Mouse (Mus musculus): Measurements from ENCODE around the gene P4ha2. TPM values are rescaled to one million over a fixed set of nuclear protein-coding genes. Genes with fewer than 3 reads are reported as not detected.
A peak's percentile ranks its signal among the peaks of the same experiment; 100 is the strongest.

The P4ha2 gene
- total RNA-seq, 2 experiments from 2014 or later, result 21.1 to 22.4 TPM

DNA sequence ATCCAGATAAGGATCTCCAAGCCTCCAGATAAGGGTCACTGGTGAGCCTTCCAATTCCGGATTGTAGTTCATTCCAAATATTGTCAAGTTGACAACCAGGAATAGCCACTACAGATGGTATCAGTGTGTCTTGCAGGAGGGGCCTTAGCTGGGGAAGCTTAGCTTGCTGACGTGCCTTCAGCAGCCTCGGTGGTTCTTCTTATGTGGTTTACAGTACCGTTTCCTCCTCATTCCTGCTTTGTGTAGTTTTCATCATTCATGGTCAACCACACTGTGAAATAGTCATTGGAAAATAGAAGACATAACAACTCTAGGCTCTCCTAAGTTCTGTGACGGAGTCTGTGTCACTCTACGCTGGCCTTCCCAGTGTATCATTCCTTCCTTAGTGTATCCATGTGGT, 5.1 kb downstream of the P4ha2 start:
- no peak for DNase-seq (ENCODE audit: low spot score in 2 of 2)

DNA sequence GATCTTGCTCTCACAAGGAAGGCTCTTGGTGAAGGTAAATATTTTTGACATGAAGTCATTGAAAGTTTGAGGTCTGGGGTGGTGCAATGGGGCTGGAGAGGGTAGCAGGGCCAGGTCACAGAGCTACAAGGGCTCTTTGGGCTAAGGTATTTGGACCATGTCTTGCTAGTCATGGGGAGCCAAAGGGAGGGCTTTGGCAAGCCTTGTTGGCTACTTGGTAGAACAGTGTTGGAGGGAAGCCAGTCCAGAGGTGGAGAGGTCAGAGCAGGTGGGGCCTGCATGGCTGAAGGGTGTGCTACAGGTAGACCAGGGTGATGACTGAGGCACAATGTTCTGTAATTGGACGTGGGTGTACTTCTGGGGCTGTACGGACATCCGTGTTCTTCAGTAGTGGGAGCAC, 6.8 kb downstream of the P4ha2 start:
- DNase-seq (ENCODE audit: low spot score in 2 of 2), result no peak

DNA sequence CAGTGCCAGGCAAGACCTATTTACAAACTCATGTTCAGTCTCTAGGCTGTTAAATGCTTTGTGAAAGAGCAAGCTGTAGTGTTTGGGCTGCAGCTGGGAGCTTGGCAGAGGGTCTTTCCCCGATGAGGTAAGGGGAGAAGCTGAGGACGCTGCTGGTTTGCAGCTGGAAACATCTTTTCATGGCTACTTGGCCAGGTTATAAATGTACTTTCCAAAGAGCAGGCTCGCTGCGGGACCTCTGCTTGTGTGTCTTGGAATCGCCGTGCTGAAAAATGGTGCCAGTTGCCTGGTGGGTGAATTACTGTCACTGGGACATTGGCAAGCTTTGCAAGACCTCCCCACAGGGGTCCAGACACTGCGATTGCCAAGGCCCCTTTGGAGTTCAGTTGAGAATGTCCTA, 7.3 kb downstream of the P4ha2 start:
- no peak for DNase-seq (ENCODE audit: low spot score in 2 of 2)

DNA sequence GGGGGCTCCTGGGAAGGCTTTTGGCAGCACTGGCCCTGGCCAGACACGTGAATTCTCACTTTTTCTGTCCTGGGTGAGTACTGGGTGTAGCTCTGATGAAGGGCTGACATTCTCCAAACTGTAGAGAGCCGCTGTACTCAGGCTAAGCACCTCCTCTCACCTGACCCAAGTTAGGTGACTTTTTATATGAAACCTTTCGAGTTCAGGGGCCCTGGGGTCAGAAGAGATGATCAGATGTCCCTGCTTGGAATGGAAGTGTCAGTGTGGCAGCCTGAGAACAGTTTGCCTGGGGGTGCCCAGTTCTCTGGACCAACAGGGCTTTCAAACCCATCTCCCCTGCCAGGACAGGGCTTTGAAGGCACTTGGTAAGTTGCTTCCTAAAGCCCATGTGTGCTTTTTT, 8.2 kb downstream of the P4ha2 start:
- no peak for DNase-seq (ENCODE audit: low spot score in 2 of 2)

DNA sequence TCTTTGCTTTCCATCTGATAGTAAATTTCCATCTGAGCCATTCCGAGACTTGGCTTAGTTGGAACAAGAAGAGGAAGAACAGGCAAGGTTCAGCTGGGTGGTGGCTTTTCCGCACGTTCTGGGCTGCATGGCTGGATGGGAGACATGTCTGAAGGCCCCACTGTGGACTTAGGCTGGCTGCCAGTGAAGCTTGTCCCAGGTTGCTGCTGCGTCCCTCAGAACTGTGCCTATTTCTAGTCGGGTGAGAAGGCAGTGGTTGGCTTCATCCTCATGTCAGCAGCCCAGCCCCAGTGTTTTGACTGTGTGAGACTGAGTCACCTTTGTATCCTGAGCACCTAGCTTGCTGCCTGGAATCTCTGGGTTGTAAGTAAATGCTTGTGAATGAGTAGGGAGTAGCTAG, 9.0 kb downstream of the P4ha2 start:
- DNase-seq (ENCODE audit: low spot score in 2 of 2), result no peak

DNA sequence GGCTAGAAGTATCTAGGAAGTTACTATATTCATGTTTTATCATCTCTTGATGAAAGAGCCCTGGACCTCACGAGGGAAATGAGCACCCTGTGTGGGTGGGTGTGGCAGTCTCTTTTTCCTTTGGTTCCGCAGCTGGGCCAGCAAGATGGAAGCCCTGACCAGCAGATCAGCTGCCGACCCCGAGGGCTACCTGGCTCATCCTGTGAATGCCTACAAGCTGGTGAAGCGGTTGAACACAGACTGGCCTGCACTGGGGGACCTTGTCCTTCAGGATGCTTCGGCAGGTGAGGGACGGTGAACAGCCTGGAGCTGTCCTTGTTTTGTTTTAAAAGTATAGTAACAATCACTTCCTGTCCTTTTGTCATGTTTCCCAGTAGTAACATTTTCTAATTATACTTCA, 11.4 kb downstream of the P4ha2 start:
- no peak for DNase-seq (ENCODE audit: low spot score in 2 of 2)

DNA sequence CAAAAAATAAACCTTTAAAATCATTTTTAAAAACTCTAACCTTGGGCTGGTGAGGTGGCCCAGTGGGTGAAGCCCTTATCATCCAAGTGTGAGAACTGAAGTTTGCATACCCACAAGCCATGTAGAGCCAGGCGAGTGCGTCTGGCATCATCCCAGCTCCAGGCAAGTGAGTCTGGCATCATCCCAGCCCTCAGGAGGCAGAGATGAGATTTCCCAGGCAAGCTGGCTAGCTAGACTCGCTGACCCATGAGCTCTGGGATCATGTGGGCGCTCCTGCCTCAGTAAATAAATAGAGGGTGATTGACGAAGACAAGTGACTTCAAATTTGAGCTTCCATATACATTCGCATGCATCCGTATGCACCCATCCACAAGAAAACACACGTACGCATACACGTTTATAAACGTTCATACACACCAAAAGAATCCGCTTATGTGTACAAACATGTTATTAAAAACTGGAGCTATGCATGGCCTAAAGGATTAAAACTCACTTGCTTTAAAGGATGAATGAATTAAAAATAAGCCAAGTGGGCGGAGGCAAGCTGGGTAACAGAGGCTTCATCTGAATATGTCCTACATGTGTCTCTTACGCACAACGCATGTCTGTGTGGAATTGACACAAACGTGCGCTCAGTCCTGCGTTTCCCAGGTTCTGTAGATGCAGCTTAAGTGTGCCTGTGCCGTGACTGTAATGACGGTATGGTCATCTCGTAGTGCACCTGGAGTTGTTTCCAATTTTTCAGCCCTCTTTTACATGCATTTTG, 12.3 kb downstream of the P4ha2 start:
- DNase-seq (ENCODE audit: low spot score in 2 of 2), result no peak

DNA sequence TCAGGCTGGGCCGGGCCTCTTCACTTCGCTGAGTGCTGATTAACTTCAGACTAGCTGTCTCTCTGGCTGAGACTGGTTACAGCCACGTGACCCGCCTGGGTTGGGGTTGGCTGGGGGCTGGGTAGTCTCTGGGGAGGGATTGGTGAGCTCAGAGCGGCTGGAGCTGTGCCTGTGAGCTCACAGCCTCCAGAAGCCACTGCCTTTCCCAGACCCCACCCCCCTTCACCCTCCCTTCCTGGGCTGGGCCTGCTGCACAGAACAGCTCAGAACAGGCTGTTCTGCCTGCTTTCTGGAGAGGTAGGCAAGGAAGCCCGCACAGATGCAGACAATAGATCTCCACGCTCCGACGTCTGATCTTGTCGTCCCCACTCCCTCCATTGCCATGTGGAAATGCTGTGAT, 13.0 kb downstream of the P4ha2 start:
- peak; percentile 82 to 92 for DNase-seq (ENCODE audit: low spot score in 2 of 2)

DNA sequence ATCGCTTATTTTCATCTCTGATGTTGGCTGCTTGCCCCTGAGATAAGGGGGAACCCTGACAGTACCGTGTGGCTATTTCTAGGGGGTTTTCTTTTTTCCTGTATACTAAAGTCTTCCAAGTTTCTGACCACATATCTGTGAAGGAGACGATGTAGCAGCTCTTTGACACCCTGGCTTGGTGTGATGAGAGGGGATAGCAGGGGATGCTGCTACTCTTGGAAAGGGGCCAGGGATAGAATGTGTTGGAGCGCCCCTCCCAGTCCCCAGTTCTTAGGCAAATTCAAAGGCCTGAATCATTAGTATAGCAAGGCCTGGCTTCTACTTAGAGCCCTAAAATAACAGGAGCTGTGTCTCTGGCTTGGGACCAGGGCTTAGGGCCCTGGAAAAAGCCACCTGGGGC, 13.5 kb downstream of the P4ha2 start:
- DNase-seq (ENCODE audit: low spot score in 2 of 2), result no peak

DNA sequence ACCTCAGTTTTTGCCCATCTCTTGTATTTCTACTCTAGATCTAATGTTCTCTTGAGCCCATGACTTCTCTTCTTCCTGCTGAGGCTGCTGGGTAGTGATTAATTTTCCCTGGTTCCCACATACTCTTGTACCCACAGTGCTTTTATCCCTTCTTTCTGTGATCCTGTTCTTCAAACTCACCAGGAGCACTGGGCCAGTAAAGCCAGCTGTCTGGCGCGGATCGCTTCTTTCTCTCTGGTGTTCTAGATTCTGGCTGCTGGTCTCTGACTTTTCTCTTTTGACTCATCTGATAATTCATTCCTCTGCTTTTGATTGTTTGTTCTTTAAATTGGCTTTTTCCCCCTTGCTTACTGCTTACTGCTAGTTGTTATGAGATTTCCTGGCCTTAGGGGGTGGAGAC, 14.9 kb downstream of the P4ha2 start:
- DNase-seq (ENCODE audit: low spot score in 2 of 2), result no peak

DNA sequence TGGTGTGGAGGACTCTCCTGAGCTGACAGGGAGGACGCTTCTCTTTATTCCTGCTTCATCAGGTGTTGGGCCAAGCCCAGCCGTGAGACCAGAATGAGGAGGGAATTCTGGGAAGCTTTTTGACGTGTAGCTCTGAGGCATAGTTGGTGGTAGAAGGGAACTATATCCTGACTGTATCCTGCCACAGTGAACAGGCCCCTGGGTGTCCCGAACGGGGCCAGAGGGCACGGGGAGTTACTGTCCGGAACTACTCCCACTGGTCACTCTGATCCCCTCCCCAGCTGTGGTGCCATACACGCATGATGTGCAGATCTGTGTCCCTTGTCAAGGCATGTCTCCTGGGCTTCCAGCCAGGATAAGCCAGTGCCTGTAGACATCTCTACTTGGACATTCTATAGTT, 15.4 kb downstream of the P4ha2 start:
- no peak for DNase-seq (ENCODE audit: low spot score in 2 of 2)

DNA sequence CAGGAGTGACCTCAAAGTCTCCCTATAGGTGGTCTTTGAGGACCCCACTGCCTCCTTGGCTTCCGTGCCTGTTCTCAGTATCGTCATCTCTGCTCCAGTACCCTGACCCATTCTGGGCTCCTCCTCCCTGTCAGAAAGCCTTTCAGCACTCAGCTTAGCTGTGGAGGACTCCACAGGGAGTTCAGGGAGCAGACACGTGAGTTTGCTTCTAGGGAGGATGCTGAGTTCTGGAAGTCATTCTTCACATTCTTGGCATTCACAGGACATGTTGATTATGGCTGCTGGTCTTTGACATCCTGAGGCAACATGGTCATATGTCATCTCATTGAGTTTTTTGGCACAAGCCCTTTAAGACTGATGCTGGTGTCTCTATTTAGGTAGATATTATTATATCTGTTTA, 16.0 kb downstream of the P4ha2 start:
- DNase-seq (ENCODE audit: low spot score in 2 of 2), result no peak

DNA sequence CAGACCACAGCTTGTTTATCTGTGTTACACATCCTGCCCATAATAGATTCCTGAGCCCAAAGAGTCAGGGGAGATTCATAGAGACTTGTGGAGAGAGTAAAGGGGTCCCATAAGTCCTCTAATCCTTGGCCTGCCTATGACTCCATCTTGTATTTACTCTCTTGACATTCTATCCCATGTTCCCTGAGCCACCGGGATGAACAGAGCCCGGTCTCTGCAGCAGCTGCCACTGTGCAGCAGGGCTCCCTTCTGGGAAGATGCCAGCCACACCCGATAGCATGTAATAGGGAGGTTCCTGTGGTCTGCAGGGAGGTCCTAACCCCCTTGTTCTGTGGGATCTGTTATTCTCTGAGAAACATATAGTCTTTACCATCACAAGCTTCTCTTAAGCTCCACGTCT, 16.5 kb downstream of the P4ha2 start:
- DNase-seq (ENCODE audit: low spot score in 2 of 2), result no peak

DNA sequence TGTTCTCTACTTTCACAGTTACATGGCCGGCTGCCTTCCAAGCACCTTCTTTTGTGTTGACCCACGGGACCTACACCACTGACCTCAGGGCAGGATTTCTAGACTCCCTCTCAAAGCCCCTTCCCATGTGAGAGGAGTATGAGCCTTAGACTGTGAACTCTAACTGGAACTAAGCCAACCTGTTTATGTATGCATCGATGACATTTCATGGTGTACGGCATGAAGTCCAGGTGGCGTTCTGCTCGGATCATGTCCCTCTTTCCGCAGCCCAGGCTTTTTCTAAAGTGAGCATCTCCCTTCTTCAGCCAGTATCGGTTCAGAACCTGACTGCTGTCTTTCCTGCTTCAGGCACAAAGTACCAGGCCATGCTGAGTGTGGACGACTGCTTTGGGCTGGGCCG, 17.2 kb downstream of the P4ha2 start:
- DNase-seq (ENCODE audit: low spot score in 2 of 2), result no peak

DNA sequence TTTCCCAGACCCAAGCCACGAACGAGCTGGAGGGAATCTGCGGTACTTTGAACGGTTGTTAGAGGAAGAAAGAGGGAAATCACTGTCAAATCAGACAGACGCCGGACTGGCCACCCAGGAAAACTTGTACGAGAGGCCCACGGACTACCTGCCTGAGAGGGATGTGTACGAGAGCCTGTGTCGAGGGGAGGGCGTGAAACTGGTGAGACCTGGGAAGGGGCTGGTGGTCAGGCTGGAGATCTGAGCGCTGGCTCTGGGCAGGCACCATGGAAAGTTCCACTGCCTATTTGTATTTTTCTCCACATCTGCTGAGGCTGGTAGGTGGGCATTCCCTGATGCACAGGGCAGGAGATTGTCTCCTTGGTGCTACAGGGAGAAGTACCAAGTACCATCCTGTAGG, 19.2 kb downstream of the P4ha2 start:
- no peak for DNase-seq (ENCODE audit: low spot score in 2 of 2)

DNA sequence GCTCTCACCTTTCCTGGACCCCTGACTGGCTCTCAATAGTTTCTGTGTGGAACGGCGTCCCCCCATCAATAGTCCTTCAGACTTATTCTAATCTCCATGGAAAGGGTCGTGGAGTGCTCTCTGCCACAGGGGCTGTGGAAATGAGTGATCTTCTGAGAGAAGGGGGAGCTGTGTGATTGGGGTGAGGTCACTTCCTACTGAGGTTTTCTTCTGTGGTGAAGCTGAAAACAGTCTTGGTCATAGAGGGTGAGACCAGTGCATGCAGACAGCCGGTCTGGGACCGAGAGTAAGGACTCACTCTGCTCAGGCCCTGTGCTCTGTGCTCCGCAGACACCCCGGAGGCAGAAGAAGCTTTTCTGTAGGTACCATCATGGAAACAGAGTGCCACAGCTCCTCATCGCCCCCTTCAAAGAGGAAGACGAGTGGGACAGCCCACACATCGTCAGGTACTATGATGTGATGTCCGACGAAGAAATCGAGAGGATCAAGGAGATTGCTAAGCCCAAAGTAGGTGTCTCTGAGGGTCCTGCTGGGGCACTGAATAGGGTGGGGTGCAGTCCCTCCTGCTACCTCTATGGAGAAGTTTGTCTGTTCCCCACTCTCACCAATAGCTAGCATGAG, 20.0 kb downstream of the P4ha2 start:
- DNase-seq (ENCODE audit: low spot score in 2 of 2), result no peak

DNA sequence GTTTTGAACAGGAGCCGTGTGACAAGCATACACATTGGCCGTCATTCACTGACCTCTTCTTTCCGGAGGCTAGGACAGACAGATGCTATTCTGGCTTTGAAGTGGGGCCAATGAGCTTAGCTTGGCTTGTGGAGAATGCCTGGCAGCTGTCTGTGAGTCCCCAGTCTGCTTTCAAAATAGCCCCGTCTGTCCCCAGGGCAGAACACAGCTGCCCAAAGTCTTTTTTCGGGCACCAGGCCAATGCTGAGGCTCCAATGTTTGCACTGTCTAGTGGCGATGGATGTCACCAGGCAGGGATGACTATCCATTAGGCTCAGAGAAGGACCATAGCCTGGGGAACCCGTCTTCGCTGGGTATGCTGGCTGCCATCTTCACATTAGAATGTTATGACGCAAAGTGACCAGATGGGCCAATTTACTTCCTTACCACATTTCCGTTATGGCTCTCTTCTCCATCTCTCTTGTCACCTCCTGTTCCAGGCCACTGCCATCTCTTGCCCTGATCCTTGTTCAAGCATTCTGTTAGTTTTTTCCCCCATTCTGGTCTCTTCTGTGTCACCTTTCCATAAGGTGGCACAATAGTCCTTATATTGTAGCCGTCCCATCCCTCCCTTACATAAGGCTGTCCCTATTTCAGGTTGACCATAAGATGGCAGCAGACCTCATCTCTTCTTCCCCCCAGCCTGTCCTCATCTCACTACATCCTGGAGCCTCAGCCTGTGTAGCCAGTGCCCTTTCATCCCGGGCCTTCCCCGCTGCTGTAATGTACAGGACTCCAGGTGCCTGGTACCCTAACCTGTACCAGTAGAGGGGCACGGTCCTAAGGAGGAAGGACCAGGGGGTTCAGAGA, 22.7 kb downstream of the P4ha2 start:
- DNase-seq (ENCODE audit: low spot score in 2 of 2), result peak; percentile 84 to 85

DNA sequence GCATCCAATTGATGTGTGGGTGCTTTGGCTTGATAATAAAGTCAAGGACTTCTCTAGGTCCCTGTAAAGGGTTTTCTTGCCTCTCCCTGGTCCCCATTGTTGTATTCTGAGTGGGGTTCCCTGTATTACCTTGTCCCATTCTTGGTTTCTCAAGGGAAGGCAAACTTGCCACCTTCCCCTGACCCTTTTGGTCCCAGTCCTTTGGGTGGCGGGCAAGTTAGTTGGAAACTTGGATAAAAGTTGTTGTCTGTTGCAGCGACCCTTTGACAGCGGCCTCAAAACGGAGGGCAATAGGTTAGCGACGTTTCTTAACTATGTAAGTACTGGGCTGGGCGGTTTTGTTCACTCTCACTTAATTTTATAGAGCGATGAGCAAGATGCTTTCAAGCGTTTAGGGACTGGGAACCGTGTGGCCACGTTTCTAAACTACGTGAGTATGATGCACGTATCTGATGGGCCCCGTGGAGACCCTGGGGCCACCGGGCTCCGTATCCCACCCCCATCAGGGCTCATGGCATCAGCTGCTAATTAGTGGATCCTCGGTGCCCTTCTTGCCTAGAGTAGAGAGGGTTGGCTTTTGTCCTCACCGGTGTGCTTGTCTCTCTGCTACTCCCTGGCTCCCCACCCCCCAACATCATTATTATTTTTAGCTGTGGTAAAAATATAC, 26.2 kb downstream of the P4ha2 start:
- DNase-seq (ENCODE audit: low spot score in 2 of 2), result no peak

DNA sequence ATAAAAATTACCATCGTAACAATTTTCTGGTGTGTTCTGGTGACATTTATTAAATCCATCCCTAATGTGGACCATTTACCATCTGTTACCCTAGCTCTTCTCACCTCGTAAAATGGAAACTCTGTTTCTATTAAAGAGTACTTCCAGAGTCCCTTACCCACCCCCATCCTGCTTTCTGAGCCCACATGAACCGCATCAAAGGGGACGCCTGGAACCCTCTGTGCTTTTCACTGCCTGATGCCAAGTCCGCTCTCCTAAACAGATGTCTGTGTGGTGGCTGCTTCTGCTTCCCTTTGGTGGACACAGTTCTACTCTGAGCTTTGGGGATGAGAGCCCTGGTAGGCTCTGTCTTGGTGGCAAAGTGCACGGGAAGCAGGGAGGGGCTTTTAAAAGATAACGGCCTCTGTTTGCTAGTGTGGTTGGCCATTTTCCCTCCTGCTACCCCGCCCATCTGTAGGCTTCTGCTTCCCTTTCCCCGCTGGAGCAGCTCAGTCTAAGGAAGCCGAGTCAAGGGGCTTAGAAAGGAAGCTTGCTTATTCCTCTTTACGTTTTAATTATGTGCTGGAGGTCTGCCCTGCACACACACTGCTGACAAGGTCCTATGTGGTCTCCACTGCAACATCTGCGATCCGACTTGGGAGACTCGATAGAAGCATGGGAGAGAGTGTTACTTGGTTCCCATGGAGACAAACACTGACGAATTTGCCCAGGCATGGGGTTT, 26.9 kb downstream of the P4ha2 start:
- DNase-seq (ENCODE audit: low spot score in 2 of 2), result peak in 1 of 2 experiments; percentile 30

DNA sequence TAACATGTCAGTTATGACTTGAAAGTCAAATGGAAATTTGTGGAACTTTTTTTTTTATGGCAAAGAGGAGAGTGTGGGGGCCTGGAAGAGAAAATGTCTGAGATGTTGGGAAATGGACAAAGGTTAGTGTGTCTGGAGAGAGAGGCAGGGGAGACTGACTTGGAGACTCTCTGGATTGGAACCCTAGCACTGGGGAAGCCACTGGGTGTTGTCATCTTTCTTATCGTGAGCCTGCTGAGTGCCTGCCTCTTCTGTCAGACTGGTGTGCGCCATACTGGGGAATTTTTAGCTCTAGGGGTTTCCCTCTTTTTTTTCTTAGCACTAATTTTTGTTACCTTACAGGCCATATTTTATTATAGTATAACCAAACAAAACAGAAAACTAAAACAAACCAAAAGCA, 27.5 kb downstream of the P4ha2 start:
- no peak for DNase-seq (ENCODE audit: low spot score in 2 of 2)

DNA sequence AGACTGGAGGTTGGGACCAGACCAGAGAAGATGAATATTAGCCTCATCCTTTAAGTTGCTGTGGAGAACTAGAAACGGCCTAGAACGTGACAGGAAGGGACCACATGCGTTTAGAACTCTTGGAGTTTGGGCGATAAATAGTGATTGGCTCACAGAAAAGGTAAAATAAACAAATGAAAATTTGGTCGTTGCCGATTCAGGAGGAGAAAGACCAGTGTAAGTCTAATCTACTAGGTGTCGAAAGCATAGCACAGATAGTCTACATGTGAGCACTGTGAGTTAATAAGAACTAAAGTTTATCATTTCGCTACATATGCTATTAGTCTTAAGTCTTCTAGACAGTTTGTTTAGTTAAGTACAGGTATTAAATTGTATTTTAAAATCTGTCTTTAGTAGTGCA, 30.1 kb downstream of the P4ha2 start:
- DNase-seq (ENCODE audit: low spot score in 2 of 2), result no peak

Data from layer of hippocampus, postnatal 14 days (tissue).